Mouse (Mus musculus): ENCODE data around the gene Map2k5.

Gene Map2k5

GRCm38 (mm10) chr9:63145249-63146125, 232.2 kb downstream of the Map2k5 start:
- DNase-seq (ENCODE audit: low spot score): no peak

- DNase-seq (ENCODE audit: low spot score): no peak
These were observed 233.0 kb downstream of the Map2k5 start for GRCm38 (mm10) chr9:63144502-63145248.

DNA sequence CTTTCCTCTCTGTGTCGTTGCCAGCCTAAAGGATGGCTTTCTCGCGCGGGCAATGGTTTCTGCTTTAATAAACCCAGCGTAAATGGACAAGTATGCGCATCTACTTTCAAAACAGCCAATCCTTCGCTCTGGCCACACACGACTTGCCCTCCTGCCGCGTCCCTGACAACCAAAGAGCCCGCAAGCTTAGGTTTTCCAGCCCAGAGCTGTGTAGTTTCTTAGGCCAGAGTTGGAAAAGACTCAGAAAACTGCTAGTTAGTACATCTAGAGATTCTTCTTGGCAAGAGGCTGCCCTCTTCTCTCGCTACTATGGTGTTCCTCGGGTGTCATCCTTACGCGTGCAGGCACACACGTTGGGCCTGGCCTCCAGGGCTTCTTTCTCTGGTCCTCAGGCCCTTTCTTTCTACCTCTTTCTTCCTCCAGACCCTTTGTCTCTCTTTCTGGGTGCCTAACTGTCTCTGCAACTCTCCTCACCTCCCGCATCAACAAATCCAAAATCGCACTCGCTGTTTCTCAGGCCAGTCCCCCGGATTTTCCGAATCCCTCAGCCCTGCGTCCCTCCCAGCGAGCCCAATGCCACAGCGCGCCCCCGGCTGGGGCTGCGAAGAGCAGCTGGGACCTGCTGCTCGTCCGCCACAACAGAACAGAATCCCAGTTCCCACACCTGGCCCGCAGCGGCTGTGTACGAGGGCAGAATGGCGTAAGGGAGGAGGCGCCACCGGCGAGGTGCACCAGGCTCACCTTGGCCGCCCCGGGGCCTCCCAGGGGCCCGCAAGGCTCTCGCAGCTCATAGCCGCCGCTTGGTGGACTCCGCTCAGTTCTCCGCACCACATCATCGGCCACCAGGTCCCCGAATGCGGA, 233.8 kb downstream of the Map2k5 start:
- DNase-seq (ENCODE audit: low spot score): no peak

GRCm38 (mm10) chr9:63143227-63143626, 234.5 kb downstream of the Map2k5 start:
- DNase-seq (ENCODE audit: low spot score): no peak

DNA sequence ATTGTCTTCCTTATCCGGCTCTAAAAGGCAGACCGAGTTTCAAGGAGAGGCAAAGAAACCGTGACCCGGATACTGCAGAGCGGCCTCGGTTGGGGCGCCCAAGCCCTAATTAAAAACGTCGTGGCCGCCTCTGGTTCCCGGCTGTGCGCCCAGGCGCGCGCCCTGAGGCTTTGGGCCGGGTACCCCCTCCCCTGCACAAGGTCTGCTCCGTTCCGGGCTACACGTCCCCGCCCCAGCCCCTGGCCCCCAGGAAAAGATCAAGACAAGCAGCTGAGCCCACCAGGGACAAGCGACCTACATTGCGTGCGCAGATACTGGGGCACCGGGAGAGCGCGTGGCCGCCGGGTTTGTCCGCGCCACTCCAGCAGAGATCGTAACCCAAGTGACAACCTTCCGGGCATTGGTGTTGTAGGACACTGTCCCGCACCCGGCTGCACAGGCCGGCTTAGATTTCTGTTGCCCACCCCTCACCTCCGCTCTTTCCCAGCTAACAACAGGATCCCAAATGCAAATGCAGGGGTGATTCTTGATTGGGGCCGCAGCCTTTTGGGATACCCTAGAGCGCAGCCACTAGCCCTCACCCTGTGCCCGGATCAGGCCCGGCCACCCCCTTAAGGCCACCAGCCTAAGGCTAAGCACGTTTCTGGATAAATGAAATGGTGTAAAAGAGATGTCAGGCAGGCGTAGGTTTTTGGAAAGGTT, 235.2 kb downstream of the Map2k5 start:
- no peak for DNase-seq (ENCODE audit: low spot score)

GRCm38 (mm10) chr9:63141641-63142334, 235.9 kb downstream of the Map2k5 start:
- no peak for DNase-seq (ENCODE audit: low spot score)

GRCm38 (mm10) chr9:63140211-63140610, 237.5 kb downstream of the Map2k5 start:
- no peak for DNase-seq (ENCODE audit: low spot score)

DNA sequence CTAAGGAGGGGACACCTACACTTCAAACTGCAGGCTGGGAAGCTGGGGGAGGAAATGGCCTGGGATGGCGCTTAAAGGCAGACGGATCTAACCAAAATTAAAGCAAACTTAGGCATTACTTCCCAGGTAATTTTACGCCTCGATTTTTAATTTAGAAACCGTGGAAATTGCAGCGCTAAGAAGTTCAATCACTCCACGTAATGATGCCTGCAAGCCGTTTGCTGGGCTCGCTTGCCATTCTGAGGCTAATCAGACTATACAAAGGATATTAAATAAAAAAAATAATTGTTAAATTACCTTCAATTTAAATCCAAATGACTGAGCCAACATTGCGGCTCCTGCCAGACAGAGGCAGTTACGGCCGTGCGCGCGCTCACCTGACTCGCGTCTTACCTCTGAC, 238.0 kb downstream of the Map2k5 start:
- DNase-seq (ENCODE audit: low spot score): no peak

DNA sequence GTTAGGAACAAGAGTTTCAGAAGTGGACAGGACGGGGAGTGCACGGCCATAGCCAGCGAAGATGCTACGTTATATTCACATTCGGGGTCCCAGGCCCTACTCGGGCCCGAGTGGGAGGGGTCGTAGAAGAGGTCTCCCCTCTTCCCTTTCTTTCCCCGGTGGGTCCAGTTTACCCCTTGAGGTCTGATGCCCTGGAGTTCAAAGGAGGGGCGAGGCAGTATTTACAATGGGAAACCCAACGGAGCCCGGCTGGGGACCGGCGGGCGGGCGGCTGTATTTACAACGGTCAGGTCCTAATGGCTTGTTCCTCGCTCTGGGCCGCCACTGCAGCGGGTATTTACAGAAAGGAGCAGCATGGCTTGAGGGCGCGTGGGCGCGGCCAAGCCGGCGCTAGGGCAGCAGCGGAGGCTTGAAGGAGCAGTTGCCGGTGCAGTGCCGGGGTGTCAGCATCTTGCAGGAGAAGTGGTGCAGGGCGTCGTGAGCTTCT, 239.2 kb downstream of the Map2k5 start:
- DNase-seq (ENCODE audit: low spot score): peak; percentile 76

DNA sequence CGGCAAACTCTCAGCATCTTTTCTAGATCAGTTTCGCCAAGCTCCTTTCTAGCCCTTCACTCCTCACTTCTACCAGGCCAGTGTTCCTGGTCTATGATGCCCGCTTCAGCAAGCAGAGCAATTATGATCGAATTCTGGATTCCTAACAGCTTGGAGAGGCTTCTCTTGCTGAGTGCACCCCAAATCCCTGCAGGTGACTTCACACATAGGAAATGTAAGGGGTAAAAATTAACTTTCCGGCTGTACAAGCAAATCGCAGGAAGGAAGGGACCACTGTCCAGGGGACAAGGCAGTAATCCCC, 240.1 kb downstream of the Map2k5 start:
- DNase-seq (ENCODE audit: low spot score): no peak

- no peak for DNase-seq (ENCODE audit: low spot score)
These were observed 240.7 kb downstream of the Map2k5 start for GRCm38 (mm10) chr9:63136756-63137614.

DNA sequence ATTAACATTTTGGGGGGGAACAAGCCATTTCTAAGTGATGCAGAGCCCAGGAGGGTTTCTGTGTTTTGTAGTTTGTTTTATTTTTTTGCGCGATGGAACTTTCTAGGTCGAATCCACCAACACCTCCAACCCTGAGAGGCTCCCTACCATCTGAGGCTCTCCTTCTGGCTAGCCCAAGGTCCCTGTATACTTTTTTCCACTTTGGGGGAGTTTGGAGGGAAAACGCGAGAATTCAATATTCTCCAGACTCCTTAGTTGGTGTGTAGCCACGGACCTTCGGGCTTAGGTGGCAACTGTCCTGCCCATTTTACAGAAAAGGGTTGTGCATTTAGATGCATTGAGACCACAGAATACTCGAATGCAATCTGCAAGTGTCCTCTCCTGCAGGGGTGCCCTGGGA, 241.5 kb downstream of the Map2k5 start:
- DNase-seq (ENCODE audit: low spot score): no peak

DNA sequence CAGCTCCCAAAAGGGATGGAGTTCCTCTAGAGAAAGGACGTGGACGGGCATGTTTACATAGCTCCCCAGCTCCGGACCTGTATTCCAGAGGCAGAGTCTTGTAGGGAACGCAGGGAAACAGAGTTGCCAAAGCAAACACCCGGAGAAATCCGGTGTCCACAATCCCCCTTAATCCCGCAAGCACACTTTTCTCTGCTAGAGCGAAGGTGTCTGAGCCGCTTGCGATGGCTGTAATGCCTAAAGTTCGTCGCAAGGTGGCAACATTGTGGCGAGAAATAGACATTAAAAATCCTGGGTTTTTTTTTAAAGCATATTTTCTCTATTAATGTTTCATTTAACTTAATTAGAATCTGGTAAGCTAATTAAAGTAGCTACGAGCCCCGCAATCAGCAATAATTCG, 241.9 kb downstream of the Map2k5 start:
- peak; percentile 64 for DNase-seq (ENCODE audit: low spot score)

GRCm38 (mm10) chr9:63135356-63135755, 242.3 kb downstream of the Map2k5 start:
- DNase-seq (ENCODE audit: low spot score): no peak

GRCm38 (mm10) chr9:63133659-63134058, 244.0 kb downstream of the Map2k5 start:
- DNase-seq (ENCODE audit: low spot score): no peak

GRCm38 (mm10) chr9:63132673-63133601, 244.8 kb downstream of the Map2k5 start:
- DNase-seq (ENCODE audit: low spot score): peak; percentile 94

DNA sequence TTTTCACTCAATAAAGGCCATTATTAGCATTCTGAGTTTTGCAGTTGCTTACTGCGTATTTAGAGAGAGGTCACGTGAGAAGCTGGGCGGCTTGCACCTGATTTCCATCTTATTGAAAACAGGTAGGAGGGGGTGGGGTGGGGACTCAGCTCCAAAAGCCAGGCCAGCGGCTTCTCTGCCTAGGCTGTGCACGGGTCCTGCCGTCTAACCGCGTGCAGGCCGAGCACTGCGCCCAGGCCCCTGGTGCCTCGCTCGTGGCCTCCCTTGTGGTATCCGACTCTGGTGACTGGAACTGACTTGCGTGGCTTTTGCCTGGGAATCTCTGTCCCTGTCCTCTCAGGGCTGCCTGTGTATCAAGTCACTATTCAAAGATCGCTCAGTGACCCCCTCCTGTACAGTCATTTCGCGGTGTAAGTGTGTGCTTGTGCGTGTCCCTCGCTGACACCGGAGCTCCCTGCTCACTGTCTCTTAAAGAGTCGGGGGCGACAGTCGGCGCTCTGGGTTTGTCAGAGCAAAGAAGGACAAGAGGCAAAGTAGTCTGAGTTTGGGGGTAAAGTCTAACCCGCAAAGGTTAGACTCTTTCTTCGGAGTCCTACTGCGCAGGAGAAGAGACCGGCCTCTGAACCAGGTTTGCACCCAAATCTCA, 245.6 kb downstream of the Map2k5 start:
- peak; percentile 65 for DNase-seq (ENCODE audit: low spot score)

DNA sequence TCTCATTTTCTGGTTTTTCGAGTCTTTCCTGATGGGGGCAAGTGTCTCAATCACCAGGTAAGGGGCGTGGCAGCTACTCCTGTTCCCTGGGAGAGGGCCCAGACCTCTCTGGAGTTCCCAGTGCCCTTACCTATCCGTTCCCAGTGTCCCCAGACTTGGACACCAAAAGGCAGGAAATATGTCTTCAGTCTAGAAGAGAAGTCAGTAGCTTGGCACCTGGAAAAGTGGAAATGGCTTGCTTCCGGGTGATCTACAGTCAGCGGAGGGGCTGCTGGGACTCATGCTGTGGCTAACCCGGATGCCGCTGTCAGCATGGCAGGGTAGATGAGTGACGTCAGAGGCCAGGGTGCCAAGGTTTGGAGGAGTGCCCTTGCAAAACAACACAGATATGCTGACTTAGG, 248.1 kb downstream of the Map2k5 start:
- DNase-seq (ENCODE audit: low spot score): no peak

Measured in MN1 (cell line).